Mouse (Mus musculus) neutrophil, adult 65 days (primary cell): ENCODE results near the gene Trim60. TPM values are rescaled to one million over a fixed set of nuclear protein-coding genes. Genes with fewer than 3 reads are reported as not detected.

Experiments
- total RNA-seq: library from RNA; stranded (reverse); gene quantifications from 2 replicates; pipeline ENCODE4 v1.2.4, GENCODE M21; 2023

Gene Trim60
- not detected in 2 replicates for total RNA-seq

DNA sequence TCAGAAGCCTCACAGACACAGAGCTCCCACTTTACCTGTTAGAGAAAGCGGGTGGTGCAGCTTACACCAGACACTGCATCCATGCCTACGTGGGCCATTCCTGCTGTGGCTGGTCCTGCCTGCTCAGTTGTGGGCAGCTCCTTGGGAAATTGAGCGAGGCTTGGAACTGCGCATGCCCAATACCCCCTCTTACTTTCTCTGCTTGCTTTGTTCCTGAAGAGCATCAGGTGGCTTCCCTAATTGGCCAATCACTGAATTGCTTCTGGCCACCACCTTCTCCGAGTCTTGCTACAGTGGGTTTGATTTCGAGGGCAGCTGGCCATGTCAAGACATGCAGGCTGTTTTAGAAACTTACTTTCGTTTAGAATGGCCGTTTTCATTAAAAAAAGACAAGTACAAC, at the start of gene Trim60, which contains the start of gene Trim61:
Trim60 (minus strand) TSS at position 162 of the 400 bp plus-strand sequence.
Trim61 (minus strand) TSS at position 101 of the 400 bp plus-strand sequence.

DNA sequence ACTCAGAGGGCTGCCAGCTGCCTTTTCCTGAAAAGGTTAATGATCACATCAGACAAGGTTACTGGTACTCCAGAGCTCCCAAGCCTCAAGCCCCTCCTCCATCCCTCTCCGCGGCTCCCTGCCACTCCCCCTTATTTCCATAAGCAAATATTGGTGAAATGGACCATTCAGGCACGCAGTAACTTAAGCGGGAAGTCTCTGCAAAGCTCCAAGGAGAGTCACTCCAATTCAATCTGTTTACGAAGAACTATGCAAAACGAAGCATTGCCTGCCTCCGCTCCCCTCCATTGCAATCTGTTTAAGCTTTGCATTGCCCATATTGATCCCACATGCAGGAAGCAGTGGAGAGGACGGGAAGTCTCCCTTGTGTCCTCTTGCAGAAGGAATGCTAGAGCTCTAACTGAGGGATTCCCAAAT, 18.7 kb upstream of the Trim60 start, which contains the start of gene Apela:
Apela (minus strand) TSS at position 220 of the 417 bp plus-strand sequence.

DNA sequence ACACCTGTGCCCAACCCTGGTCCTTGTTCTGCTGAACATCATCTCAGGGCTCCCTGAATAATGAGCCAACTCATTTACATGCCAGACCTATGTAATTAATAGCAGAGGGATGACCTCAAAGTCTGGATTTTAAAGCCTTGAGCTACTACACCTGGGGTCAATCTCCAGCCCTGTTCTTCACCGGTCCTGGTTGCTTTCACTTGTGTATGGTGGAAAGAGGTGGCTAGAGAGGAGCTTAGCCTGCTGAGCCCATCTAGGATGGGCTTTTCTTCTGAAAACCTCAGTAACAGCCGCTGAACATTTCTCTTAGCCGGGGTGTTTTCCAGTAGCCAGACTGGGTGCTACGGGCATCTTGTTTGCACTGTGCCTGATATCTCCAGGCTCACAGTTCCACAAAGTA, 30.7 kb downstream of the Trim60 start, which contains the start of gene Trim75:
Trim75 (minus strand) TSS at position 101 of the 400 bp plus-strand sequence.

Other genes starting within 250 kb of the Trim60 start
- 48.7 and 77.2 TPM in 2 replicates for gene Klhl2, start 168.6 kb downstream of the Trim60 start, total RNA-seq
- gene Tmem192, start 71.4 kb downstream of the Trim60 start, total RNA-seq: 25.7 and 30.8 TPM in 2 replicates
- not detected in 2 replicates for gene Trim75, start 30.8 kb downstream of the Trim60 start, total RNA-seq
- gene Trim61, start 61 bp downstream of the Trim60 start, total RNA-seq: not detected in 2 replicates
- gene Apela, start 18.8 kb upstream of the Trim60 start, total RNA-seq: not detected in 2 replicates
- gene Gm10663, start 56.4 kb upstream of the Trim60 start, total RNA-seq: not detected in 2 replicates
- gene BC030870, start 111.0 kb upstream of the Trim60 start, total RNA-seq: not detected in 2 replicates